Mouse (Mus musculus) ZHBTc4 (cell line): ENCODE measurements around the gene Tsfm.
A peak's percentile ranks its signal among the peaks of the same experiment; 100 is the strongest.
"Not testable (repeated sequence)": the region's sequence is repeated elsewhere in the genome, so short reads cannot be mapped to it uniquely, and the experiment has no call there.

Experiments
- DNase-seq: peaks from one replicate; pipeline ENCODE4 v3.0.0-alpha.2; 2011; ENCODE audit warnings: low read depth, low spot score

Gene Tsfm

DNA sequence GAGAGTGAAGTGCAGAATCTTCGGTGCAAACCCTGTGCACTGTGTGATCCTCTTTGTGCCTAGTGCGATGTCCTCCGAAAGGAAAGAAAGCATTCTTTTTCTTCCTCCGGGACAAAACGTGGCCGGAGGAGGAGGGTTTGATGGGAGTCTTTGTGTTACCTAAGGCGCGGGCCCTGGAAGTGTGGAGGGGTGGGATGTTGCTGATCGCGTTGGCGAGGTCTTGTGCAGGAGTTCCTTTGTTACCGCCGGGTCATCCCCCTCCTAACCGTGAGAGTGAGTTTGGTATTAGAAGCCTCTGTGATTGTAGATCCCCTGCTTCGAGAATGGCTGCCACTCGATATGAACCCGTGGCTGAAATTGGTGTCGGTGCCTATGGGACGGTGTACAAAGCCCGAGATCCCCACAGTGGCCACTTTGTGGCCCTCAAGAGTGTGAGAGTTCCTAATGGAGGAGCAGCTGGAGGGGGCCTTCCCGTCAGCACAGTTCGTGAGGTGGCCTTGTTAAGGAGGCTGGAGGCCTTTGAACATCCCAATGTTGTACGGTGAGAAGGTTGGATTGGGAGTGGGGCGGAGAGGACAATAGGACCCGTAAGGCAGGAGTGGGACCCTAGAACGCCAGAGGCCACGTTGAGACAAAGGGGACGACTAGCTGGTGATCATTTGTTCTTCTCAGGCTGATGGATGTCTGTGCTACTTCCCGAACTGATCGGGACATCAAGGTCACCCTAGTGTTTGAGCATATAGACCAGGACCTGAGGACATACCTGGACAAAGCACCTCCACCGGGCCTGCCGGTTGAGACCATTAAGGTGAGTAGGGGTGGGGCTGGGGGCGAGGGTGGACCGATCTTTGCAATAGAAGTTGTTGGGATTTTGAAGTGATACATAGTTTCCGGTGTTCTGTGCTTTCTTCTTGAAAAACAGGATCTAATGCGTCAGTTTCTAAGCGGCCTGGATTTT, 33.6 kb upstream of the Tsfm start:
- peak; percentile 65 for DNase-seq

GRCm38 (mm10) chr10:127063239-127063872, 32.7 kb upstream of the Tsfm start, which contains the start of gene Cdk4:
Cdk4 (plus strand) TSS chr10:127063534.
- DNase-seq: peak; percentile 99

- no peak for DNase-seq
Measured at GRCm38 (mm10) chr10:127062503-127062902, 31.9 kb upstream of the Tsfm start.

DNA sequence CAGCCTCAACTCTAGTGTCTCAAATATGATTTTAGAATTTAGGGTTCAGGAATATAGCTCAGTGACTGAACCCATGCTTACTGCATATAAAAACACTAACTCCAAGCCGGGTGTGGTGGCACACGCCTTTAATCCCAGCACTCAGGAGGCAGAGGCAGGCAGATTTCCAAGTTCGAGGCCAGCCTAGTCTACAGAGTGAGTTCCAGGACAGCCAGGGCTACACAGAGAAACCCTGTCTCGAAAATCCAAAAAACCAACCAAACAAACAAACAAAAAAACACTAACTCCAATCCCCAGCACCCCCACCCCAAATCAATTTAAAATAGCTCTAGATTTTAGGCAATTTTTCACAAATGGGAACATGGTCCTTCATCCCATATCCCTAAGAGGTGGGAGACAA, 31.5 kb upstream of the Tsfm start:
- not testable (repeated sequence) for DNase-seq

GRCm38 (mm10) chr10:127061513-127061912, 30.9 kb upstream of the Tsfm start:
- no peak for DNase-seq

DNA sequence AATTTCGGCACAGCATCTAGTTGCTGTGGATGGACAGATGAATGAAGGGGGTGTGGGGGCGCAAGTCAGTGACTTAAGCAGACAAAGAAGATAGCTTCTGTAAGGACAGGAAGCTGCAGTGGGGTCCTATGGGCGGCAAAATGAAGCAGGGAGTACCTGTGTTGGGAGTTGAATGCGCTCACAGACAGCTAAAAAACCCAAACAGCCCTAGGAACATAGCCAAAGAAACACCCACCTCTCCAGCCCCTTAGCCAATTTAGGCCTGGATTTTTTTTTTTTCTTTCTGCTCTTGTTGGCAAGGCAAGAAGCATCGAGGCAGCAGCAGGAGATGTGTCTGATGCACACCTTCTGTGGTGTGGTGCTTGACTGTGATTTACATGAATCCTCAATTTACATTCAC, 30.4 kb upstream of the Tsfm start:
- DNase-seq: no peak

DNA sequence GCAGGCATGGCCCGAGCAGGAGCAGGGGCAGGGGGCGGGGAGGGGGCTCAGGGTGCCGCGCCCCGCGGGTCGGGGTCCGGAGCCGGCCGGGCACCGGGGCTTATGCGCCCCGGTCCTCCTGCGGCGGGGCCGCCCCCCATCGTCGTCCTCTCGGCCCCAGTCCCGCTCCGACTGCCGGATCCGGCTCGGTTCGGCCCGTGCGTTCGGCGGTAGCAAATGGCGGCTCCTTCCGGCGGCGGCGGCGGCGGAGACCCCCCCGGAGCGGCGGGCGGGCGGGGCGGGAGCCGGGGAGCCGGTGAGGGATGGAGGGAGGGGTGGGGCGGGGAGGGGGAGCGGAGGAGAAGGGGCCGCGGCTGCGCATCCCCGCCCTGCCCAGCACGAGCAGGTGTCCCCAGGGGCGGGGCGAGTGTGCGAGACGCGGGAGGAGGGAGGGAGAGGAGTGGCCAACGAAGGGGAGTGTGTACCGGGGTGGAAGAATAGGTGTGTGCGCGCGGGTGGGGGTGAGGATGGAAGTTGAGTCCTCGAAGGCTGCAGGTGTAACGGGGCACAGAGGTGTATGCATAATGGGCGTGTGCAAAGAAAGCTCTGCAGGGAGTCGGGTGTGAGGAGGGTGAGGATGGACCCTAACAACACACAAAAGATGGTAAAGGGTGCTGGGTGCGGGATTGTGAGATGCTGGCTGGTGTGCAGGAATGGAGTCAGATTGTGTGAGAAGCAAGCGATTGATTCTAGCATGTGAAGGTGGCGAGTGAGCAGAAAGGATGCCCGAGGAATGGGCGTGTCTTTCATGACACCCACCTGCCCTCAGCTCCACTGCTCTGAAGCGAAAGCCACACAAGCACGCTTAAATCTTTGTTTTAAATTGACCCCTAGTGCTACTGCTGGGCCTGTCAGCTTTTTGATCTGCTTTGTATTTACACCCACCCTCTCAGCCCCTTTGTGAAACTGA, 29.6 kb upstream of the Tsfm start, which contains the start of gene March9:
TSS of gene March9 (minus strand) at position 217 of the 949 bp plus-strand sequence.
- peak; percentile 85 for DNase-seq

DNA sequence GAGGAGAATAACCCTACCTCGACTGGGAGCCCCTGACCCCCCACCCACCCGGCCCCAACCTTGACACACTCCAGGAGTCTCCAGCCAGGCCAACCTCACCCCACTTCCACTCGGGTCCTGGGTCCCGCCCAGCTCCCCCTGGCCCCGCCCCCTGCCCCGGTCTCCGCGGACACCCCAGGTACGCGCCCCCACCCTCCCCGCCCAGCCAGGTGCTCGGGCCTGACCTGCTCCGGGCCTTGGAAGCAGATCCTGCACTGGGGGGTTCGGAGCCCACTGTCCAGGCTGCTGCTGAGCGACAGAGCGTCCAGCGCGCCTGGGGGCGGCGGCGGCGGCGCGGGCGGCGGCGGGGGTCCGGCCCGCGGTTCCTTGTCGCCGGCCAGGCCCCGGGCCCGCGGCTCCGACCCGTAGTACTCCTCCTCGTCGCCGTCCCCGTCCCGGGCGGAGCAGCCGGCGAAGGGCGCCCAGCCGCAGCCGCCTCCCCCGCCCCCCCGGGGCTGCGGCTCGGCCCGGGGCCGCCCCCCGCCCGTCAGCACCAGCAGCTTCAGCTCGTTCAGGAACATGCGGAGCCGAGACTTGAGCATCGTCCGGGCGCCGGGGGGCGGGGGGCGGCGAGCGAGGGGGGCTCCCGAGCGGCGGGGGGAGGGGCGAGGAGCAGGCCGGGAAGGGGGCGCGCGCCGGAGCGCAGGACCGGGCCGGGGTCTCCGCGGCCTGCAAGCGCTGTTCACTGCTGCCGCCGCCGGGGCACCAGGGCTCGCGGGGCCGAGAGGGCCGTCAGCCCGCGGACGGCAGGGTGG, 28.7 kb upstream of the Tsfm start:
- peak; percentile 16 for DNase-seq

GRCm38 (mm10) chr10:127058708-127059107, 28.1 kb upstream of the Tsfm start:
- DNase-seq: no peak

GRCm38 (mm10) chr10:127058161-127058560, 27.5 kb upstream of the Tsfm start:
- peak; percentile 90 for DNase-seq

- DNase-seq: peak; percentile 13
Measured at GRCm38 (mm10) chr10:127056490-127056889, 25.9 kb upstream of the Tsfm start.

DNA sequence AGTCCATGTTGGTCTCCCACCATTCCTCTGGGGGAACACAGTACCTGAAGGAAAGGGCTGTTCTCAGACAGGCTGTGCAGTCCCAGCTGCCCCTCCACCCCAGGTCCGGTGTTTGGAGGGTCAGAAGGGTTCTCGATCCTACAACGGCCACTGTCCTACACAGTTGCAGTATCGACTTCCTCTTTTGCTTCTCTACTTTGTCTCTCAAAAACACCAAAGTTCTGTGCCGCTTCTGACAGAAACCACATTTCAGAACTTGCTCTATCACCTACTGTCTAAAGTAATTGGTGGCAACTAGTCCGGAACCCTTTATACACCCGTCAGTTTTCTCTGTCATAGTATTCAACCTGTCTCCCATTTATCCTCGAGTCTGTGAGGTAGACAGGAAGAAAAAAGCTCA, 24.8 kb upstream of the Tsfm start:
- no peak for DNase-seq

GRCm38 (mm10) chr10:127054646-127055045, 24.0 kb upstream of the Tsfm start:
- DNase-seq: peak; percentile 55

DNA sequence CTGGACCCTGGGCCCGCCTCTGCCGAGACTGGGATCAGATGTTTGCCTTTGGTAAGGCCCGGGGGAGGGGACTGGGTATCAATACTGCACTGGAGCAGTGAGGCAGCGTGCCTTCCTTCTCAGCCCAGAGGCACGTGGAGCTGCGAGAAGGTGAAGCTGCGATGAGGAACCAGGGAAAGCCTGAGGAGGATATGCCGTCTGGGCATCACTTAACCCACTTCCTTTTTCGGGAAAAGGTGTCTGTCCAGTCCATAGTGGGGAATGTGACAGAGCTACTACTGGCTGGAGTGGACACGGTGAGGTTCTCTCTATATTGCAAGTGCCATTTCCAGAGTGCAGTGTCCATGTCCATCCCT, 19.5 kb upstream of the Tsfm start:
- DNase-seq: no peak

DNA sequence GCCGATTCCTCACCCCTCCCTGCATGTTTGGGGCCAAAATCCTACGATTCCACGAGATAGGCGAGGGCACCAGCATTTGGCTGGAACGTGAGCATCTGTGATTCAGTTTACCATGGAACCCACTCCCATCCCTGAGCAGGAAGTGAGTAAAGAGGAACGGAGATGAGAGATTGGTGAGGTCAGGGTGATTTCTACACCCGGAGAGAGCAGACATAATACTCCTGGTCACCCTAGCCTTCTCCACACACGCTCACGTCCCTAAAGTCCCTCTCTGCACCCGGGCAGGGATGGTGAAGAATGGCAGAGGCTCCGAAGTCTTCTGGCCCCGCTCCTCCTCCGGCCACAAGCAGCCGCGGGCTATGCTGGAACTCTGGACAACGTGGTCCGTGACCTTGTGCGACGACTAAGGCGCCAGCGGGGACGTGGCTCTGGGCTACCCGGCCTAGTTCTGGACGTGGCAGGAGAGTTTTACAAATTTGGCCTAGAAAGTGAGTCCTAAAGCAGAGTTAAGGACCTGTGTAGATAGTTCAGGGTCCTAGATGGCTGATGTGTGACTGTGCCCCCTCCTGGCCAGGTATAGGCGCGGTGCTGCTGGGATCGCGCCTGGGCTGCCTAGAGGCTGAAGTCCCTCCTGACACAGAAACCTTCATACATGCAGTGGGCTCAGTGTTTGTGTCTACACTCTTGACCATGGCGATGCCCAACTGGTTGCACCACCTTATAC, 18.9 kb upstream of the Tsfm start:
- DNase-seq: no peak

GRCm38 (mm10) chr10:127048608-127049394, 18.2 kb upstream of the Tsfm start:
- DNase-seq: no peak

GRCm38 (mm10) chr10:127047954-127048353, 17.3 kb upstream of the Tsfm start, which contains the start of gene Cyp27b1:
Cyp27b1 (plus strand) TSS chr10:127048250.
- DNase-seq: no peak

DNA sequence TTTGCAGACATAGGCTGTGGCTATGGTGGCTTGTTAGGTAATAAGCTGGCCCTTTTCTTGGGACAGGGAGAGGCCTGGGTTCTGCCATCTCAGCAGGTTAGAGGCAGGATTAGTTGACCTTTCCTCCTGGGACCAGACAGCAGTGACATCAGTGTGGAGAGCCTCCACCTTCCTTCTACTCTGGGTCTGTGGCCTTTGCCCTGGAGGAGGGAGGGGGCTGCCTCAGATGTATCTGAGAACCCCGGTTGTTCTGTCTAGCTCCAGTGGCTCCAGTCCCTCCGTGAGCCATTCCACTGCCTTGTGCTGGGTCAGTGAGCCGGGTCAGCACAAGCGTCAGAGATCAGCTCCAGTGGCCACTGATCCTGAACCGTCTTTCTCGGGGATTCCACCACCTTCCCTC, 12.5 kb upstream of the Tsfm start:
- no peak for DNase-seq

GRCm38 (mm10) chr10:127042468-127043115, 12.0 kb upstream of the Tsfm start:
- no peak for DNase-seq
